Mouse (Mus musculus) liver, embryonic 12.5 days (tissue): ENCODE results near the gene Ruvbl2. TPM values are rescaled to one million over a fixed set of nuclear protein-coding genes. Genes with fewer than 3 reads are reported as not detected.
"Not testable (repeated sequence)": the region's sequence is repeated elsewhere in the genome, so short reads cannot be mapped to it uniquely, and the experiment has no call there.

Experiments used
- ATAC-seq: fragments of 200-750 bp; cut with Nextera tagmentation; 2 replicates; pipeline ENCODE4 v1.8.0; 2017; ENCODE audit warnings: moderate number of reproducible peaks, mild to moderate bottlenecking, moderate library complexity
- H3K27ac ChIP-seq: fragments of 300-500 bp; sonication (generic); 2 replicates; pipeline ENCODE4 v1.5.1; 2016; ENCODE audit warnings: mild to moderate bottlenecking
- H3K27me3 ChIP-seq: fragments of 300-500 bp; sonication (generic); replicated peaks from 2 replicates; pipeline ENCODE4 v1.6.1; 2016; ENCODE audit warnings: mild to moderate bottlenecking, moderate library complexity
- H3K36me3 ChIP-seq: fragments of 300-500 bp; sonication (generic); 2 replicates; pipeline ENCODE4 v1.6.1; 2016; ENCODE audit warnings: mild to moderate bottlenecking, moderate library complexity
- H3K4me1 ChIP-seq: fragments of 300-500 bp; sonication (generic); 2 replicates; pipeline ENCODE4 v1.6.1; 2016
- H3K4me2 ChIP-seq: fragments of 300-500 bp; sonication (generic); 2 replicates; pipeline ENCODE4 v1.6.1; 2016; ENCODE audit warnings: mild to moderate bottlenecking, moderate library complexity
- H3K4me3 ChIP-seq: fragments of 300-500 bp; sonication (generic); 2 replicates; pipeline ENCODE4 v1.5.1; 2016; ENCODE audit warnings: mild to moderate bottlenecking, moderate library complexity
- H3K9ac ChIP-seq: fragments of 300-500 bp; sonication (generic); 2 replicates; pipeline ENCODE4 v1.6.1; 2016; ENCODE audit warnings: mild to moderate bottlenecking, moderate library complexity
- H3K9me3 ChIP-seq: fragments of 300-500 bp; sonication (generic); replicated peaks from 2 replicates; pipeline ENCODE4 v1.6.1; 2016; ENCODE audit warnings: mild to moderate bottlenecking, moderate library complexity
- WGBS: fragments of 180-500 bp; shearing (Covaris S2); methylation state at CpG from one replicate; pipeline ENCODE4 v1.1.7; 2016; ENCODE audit not compliant: insufficient replicate concordance; 5-methylcytosine and 5-hydroxymethylcytosine counted together
- polyA plus RNA-seq: library from polyadenylated mRNA; unstranded; fragments of >200 nt; fragmentation: Nextera tagmentation; extraction: Ambion mirVana; gene quantifications from 2 replicates; pipeline ENCODE4 v1.2.1, GENCODE M21; 2016

Ruvbl2 gene
- polyA plus RNA-seq, 1 experiment from 2014 or later = 141 TPM

GRCm38 (mm10) chr7:45470869-45471268 lies 33.0 kb upstream of the Ruvbl2 start:
- Histone ChIP-seq H3K27ac (no peak overlapping the region), H3K36me3 (no peaks in the 10 kb centered on the region), H3K4me2 (no peak overlapping the region), H3K9ac (no peak overlapping the region), H3K9me3 (no peaks in the 10 kb centered on the region), H3K4me3 (no peak overlapping the region), H3K27me3 (no peaks in the 10 kb centered on the region), H3K4me1 (peaks cover 37% of the 10 kb centered on the region)
- WGBS = 6% methylated on average over 3 of the region's 3 CpGs
- no peak for ATAC-seq

- Histone ChIP-seq H3K9ac (0 out of 2 replicates have a peak overlapping the region, but pooled peaks have one; percentile 90), H3K27me3 (no peaks in the 10 kb centered on the region), H3K4me1 (peaks cover 49% of the 10 kb centered on the region), H3K36me3 (peaks cover 34% of the 10 kb centered on the region), H3K27ac (no peak overlapping the region; the same call in 1 of the 2 replicates), H3K4me3 (peak overlapping the region; percentile 81), H3K4me2 (peak overlapping the region; percentile 93), H3K9me3 (no peaks in the 10 kb centered on the region)
- 45% methylated on average over 7 of the region's 7 CpGs for WGBS
- peak; percentile 2; the same call in 1 of the 2 replicates for ATAC-seq
Observed at GRCm38 (mm10) chr7:45467090-45467670, 29.3 kb upstream of the Ruvbl2 start.

GRCm38 (mm10) chr7:45466283-45467089 lies 28.6 kb upstream of the Ruvbl2 start, which contains the start of gene Bax:
Gene Bax (minus strand): TSS chr7:45466898.
- H3K36me3 ChIP-seq = peaks cover 40% of the 10 kb centered on the region
- peak within 1 kb of the TSS; percentile 93 for H3K4me2 ChIP-seq
- H3K9me3 ChIP-seq = no peaks in the 10 kb centered on the region
- peak within 1 kb of the TSS; percentile 90 for H3K9ac ChIP-seq
- peak; percentile 76 for ATAC-seq
- peaks cover 51% of the 10 kb centered on the region for H3K4me1 ChIP-seq
- H3K4me3 ChIP-seq = peak within 1 kb of the TSS; percentile 81
- H3K27ac ChIP-seq = peak within 1 kb of the TSS; percentile 75
- under 1% methylated on average over 50 of the region's 58 CpGs for whole genome bisulfite sequencing
- H3K27me3 ChIP-seq = no peaks in the 10 kb centered on the region

- Histone ChIP-seq H3K4me2 (peak overlapping the region; percentile 93), H3K36me3 (peaks cover 42% of the 10 kb centered on the region), H3K4me1 (peaks cover 54% of the 10 kb centered on the region), H3K27me3 (no peaks in the 10 kb centered on the region), H3K4me3 (peak overlapping the region; percentile 81), H3K27ac (peak overlapping the region; percentile 75; the same call in 1 of the 2 replicates), H3K9me3 (no peaks in the 10 kb centered on the region), H3K9ac (peak overlapping the region; percentile 90)
- whole genome bisulfite sequencing = 65% methylated on average over 9 of the region's 9 CpGs
- peak; percentile 6; the same call in 1 of the 2 replicates for ATAC-seq
Observed at GRCm38 (mm10) chr7:45465549-45465948, 27.7 kb upstream of the Ruvbl2 start.

GRCm38 (mm10) chr7:45465112-45465511 lies 27.2 kb upstream of the Ruvbl2 start:
- Histone ChIP-seq H3K27ac (peak overlapping the region; percentile 75; the same call in 1 of the 2 replicates), H3K27me3 (no peaks in the 10 kb centered on the region), H3K4me3 (peak overlapping the region; percentile 81), H3K36me3 (peaks cover 45% of the 10 kb centered on the region), H3K4me1 (peaks cover 59% of the 10 kb centered on the region), H3K9me3 (no peaks in the 10 kb centered on the region), H3K4me2 (peak overlapping the region; percentile 93), H3K9ac (peak overlapping the region; percentile 90; the same call in 1 of the 2 replicates)
- WGBS = 90% methylated on average over 12 of the region's 12 CpGs
- no peak for ATAC-seq

- no peaks in the 10 kb centered on the region for H3K27me3 ChIP-seq
- H3K9ac ChIP-seq = no peak overlapping the region
- WGBS = 85% methylated on average over 7 of the region's 7 CpGs
- H3K4me3 ChIP-seq = no peak overlapping the region
- H3K4me1 ChIP-seq = peaks cover 61% of the 10 kb centered on the region
- no peak for ATAC-seq
- H3K9me3 ChIP-seq = no peaks in the 10 kb centered on the region
- peak overlapping the region; percentile 54; the same call in 1 of the 2 replicates for H3K27ac ChIP-seq
- peaks cover 45% of the 10 kb centered on the region for H3K36me3 ChIP-seq
- H3K4me2 ChIP-seq = no peak overlapping the region
Observed at GRCm38 (mm10) chr7:45463987-45464778, 26.3 kb upstream of the Ruvbl2 start.

GRCm38 (mm10) chr7:45462868-45463267 lies 25.0 kb upstream of the Ruvbl2 start:
- Histone ChIP-seq H3K36me3 (peaks cover 57% of the 10 kb centered on the region), H3K4me1 (peaks cover 68% of the 10 kb centered on the region)
- ATAC-seq, H3K27me3 ChIP-seq, H3K9me3 ChIP-seq, H3K27ac ChIP-seq, H3K4me3 ChIP-seq, H3K9ac ChIP-seq, H3K4me2 ChIP-seq: not testable (repeated sequence)
- 70% methylated on average over 4 of the region's 4 CpGs for WGBS

GRCm38 (mm10) chr7:45462325-45462724 lies 24.4 kb upstream of the Ruvbl2 start:
- WGBS = 78% methylated on average over 4 of the region's 4 CpGs
- Histone ChIP-seq H3K9ac (no peak overlapping the region), H3K36me3 (peaks cover 62% of the 10 kb centered on the region), H3K4me1 (peaks cover 72% of the 10 kb centered on the region), H3K4me3 (no peak overlapping the region), H3K27me3 (no peaks in the 10 kb centered on the region), H3K4me2 (no peak overlapping the region), H3K9me3 (no peaks in the 10 kb centered on the region), H3K27ac (peak overlapping the region; percentile 99)
- ATAC-seq = no peak

- H3K4me1 ChIP-seq = peaks cover 72% of the 10 kb centered on the region
- H3K27ac ChIP-seq = peak overlapping the region; percentile 99
- peaks cover 67% of the 10 kb centered on the region for H3K36me3 ChIP-seq
- H3K9me3 ChIP-seq = no peaks in the 10 kb centered on the region
- peak overlapping the region; percentile 41 for H3K9ac ChIP-seq
- H3K27me3 ChIP-seq = no peaks in the 10 kb centered on the region
- H3K4me2 ChIP-seq = peak overlapping the region; percentile 88
- peak overlapping the region; percentile 87 for H3K4me3 ChIP-seq
- 89% methylated on average over 4 of the region's 4 CpGs for WGBS
- ATAC-seq = no peak
Observed at GRCm38 (mm10) chr7:45461781-45462180, 23.9 kb upstream of the Ruvbl2 start.

GRCm38 (mm10) chr7:45461326-45461725 lies 23.4 kb upstream of the Ruvbl2 start:
- peak; percentile 14 for ATAC-seq
- H3K4me2 ChIP-seq = peak overlapping the region; percentile 88
- H3K36me3 ChIP-seq = peaks cover 67% of the 10 kb centered on the region
- peak overlapping the region; percentile 99 for H3K27ac ChIP-seq
- peak overlapping the region; percentile 93 for H3K9ac ChIP-seq
- H3K4me1 ChIP-seq = peaks cover 75% of the 10 kb centered on the region
- H3K4me3 ChIP-seq = peak overlapping the region; percentile 87
- H3K9me3 ChIP-seq = no peaks in the 10 kb centered on the region
- 55% methylated on average over 5 of the region's 5 CpGs for WGBS
- no peaks in the 10 kb centered on the region for H3K27me3 ChIP-seq

- Histone ChIP-seq H3K4me2 (peak overlapping the region; percentile 88), H3K9ac (peak overlapping the region; percentile 93), H3K27ac (peak overlapping the region; percentile 99), H3K9me3 (no peaks in the 10 kb centered on the region), H3K27me3 (no peaks in the 10 kb centered on the region), H3K4me1 (peaks cover 74% of the 10 kb centered on the region), H3K36me3 (peaks cover 67% of the 10 kb centered on the region), H3K4me3 (peak overlapping the region; percentile 87)
- WGBS = 1% methylated on average over 13 of the region's 13 CpGs
- ATAC-seq = peak; percentile 75
Observed at GRCm38 (mm10) chr7:45460860-45461314, 23.0 kb upstream of the Ruvbl2 start.
